Mouse (Mus musculus): Measurements from ENCODE around the gene Aurkb. TPM values are rescaled to one million over a fixed set of nuclear protein-coding genes. Genes with fewer than 3 reads are reported as not detected.

The Aurkb gene
- total and polyA plus RNA-seq, 3 experiments = 120 to 170 (median 159) TPM

- TF ChIP-seq MAZ (IDR thresholded peaks at IDR 0.05; ENCODE audit: low read depth, low read length) = peak; percentile 43; the same call in 1 of the 2 replicates
- TF ChIP-seq ZC3H11A (IDR thresholded peaks at IDR 0.05; ENCODE audit: low read depth, low read length) = no peak
- TF ChIP-seq ZKSCAN1 (IDR thresholded peaks at IDR 0.05; ENCODE audit: low read depth, low read length) = no peak
- TF ChIP-seq TCF12 (IDR thresholded peaks at IDR 0.05; ENCODE audit: low read depth, low read length) = no peak; the same call in 1 of the 2 replicates
- TF ChIP-seq MEF2A (IDR thresholded peaks at IDR 0.05; ENCODE audit: extremely low read depth, insufficient replicate concordance, low read depth, low read length, poor library complexity, severe bottlenecking) = no peak
- no peak for TF ChIP-seq ZNF384 (IDR thresholded peaks at IDR 0.05; ENCODE audit: low read depth, low read length)
- TF ChIP-seq CHD2 (IDR thresholded peaks at IDR 0.05; ENCODE audit: low read length) = no peak
- TF ChIP-seq POLR2AphosphoS5 (IDR thresholded peaks at IDR 0.05; ENCODE audit: borderline replicate concordance, low read depth, low read length) = peak; percentile 63; the same call in 1 of the 2 replicates
- no peak for TF ChIP-seq RCOR1 (IDR thresholded peaks at IDR 0.05; ENCODE audit: low read depth, low read length)
- no peak for TF ChIP-seq JUND (IDR thresholded peaks at IDR 0.05; ENCODE audit: low read depth, low read length)
- peak; percentile 69; the same call in 1 of the 2 replicates for TF ChIP-seq ETS1 (IDR thresholded peaks at IDR 0.05; ENCODE audit: low read depth, low read length)
These were observed 29.6 kb upstream of the Aurkb start, which contains the start of gene Ctc1 (continued) for GRCm38 (mm10) chr11:69015644-69016441.

- TF ChIP-seq NELFE (IDR thresholded peaks at IDR 0.05; ENCODE audit: low read depth, low read length) (no peak), USF1 (IDR thresholded peaks at IDR 0.05; ENCODE audit: low read depth, low read length) (no peak), JUND (IDR thresholded peaks at IDR 0.05; ENCODE audit: low read depth, low read length) (no peak), ZC3H11A (IDR thresholded peaks at IDR 0.05; ENCODE audit: low read depth, low read length) (no peak), POLR2AphosphoS2 (IDR thresholded peaks at IDR 0.05; ENCODE audit: low read length) (no peak), SMC3 (IDR thresholded peaks at IDR 0.05; ENCODE audit: low read depth, low read length) (no peak), MAFK (IDR thresholded peaks at IDR 0.05; ENCODE audit: borderline replicate concordance, low read depth, low read length) (no peak), MYB (IDR thresholded peaks at IDR 0.05; ENCODE audit: low read depth, low read length) (no peak), MAX (IDR thresholded peaks at IDR 0.05; ENCODE audit: low read length) (no peak), TBP (IDR thresholded peaks at IDR 0.05; ENCODE audit: low read depth, low read length) (no peak), BHLHE40 (IDR thresholded peaks at IDR 0.05; ENCODE audit: borderline replicate concordance, low read depth, low read length) (no peak), HCFC1 (IDR thresholded peaks at IDR 0.05; ENCODE audit: low read depth, low read length) (no peak), UBTF (IDR thresholded peaks at IDR 0.05; ENCODE audit: borderline replicate concordance, insufficient read depth, low read depth, low read length) (no peak), TAL1 (IDR thresholded peaks at IDR 0.05; ENCODE audit: low read length) (no peak), POLR2AphosphoS5 (IDR thresholded peaks at IDR 0.05; ENCODE audit: borderline replicate concordance, low read depth, low read length) (no peak), GABPA (IDR thresholded peaks at IDR 0.05; ENCODE audit: low read depth, low read length) (no peak), ZMIZ1 (IDR thresholded peaks at IDR 0.05; ENCODE audit: low read depth, low read length) (no peak), ZNF384 (IDR thresholded peaks at IDR 0.05; ENCODE audit: low read depth, low read length) (no peak), EP300 (IDR thresholded peaks at IDR 0.05; ENCODE audit: low read depth in 1 of 2, low read length in 2 of 2) (no peak), ZKSCAN1 (IDR thresholded peaks at IDR 0.05; ENCODE audit: low read depth, low read length) (no peak)
- no peak for DNase-seq (ENCODE audit: low read depth, low spot score)
- Histone ChIP-seq H3K9ac (ENCODE audit: control insufficient read depth, low read depth, low read length, poor library complexity, severe bottlenecking) (peak overlapping the region; percentile 97), H3K79me2 (ENCODE audit: control insufficient read depth, insufficient read depth, low read length, poor library complexity) (peaks cover 15% of the 10 kb centered on the region), H3K27ac (ENCODE audit: control insufficient read depth, low read depth, low read length) (peak overlapping the region; percentile 98), H3K9me3 (replicated peaks; ENCODE audit: insufficient read depth, low read length) (no peaks in the 10 kb centered on the region), H3K36me3 (ENCODE audit: control insufficient read depth in 1 of 2, insufficient read depth in 2 of 2, low read length in 2 of 2) (peaks cover 0 to 11% of the 10 kb centered on the region in 2 experiments; a peak in 2 of 4 replicates), H3K4me1 (ENCODE audit: control insufficient read depth in 1 of 2, insufficient read depth in 2 of 2, low read length in 2 of 2) (peaks cover 2 to 16% of the 10 kb centered on the region in 2 experiments), H3K27me3 (ENCODE audit: control insufficient read depth in 1 of 2, insufficient read depth in 2 of 2, low read length in 2 of 2) (no peaks in the 10 kb centered on the region), H3K4me3 (ENCODE audit: control insufficient read depth in 1 of 2, insufficient read depth in 1 of 2, low read depth in 2 of 2, low read length in 2 of 2) (peak overlapping the region; percentile 52 to 96)
These were observed 28.7 kb upstream of the Aurkb start for GRCm38 (mm10) chr11:69016755-69017154.

Measured in MEL (cell line).